Mouse (Mus musculus): ENCODE measurements around the gene Sec61a1. TPM values are rescaled to one million over a fixed set of nuclear protein-coding genes. Genes with fewer than 3 reads are reported as not detected.

Sec61a1 gene
- polyA plus RNA-seq (2015; fragmentation: Illumina TruSeq; extraction: RNeasy Lipid Tissue Mini Kit (QIAGEN cat#74804); ENCODE audit: low read depth, low replicate concordance), result 53.6 TPM

DNA sequence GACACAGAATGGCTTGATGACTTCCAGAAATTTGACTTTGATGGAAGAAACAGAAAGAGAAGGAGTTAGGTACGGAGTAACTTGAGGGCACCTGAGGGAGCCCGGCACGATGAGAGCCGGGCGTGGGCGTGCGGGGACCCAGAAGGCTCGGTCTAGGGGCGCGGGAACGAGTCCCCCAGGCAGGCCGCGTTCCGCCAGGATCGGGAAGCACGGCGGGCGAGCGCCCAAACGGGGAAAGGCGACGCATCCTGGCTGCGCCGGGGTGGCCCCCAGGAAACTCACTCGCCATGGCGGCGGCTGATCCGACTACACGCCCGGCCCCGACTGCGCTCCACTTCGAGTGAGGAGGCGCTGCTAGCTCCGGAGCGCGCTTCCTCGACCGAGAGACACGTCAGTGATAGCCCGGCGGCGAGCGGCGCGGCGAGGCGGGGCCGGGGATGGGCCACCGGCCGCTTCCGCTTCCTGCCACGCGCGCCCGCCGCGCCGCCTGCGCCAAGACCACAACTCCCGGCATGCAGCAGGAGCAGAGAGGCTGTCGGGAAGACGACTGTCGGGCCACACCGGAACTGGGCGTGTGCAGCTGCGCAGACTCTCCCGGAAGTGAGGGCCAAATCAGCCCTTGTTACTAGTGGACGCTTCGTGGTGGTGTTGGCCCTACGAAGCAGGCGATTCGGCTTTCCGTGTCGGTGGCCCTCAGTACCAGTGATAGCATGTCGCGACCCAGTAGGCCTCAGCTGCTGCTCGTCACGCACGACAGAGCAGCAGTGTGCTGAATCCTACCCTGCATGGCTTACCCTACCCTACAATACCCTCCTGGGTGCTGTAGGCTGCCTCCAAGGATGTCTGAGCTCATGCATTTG lies at the start of gene Sec61a1:
TSS of gene Sec61a1 (minus strand) at position 502 of the 860 bp plus-strand sequence.

DNA sequence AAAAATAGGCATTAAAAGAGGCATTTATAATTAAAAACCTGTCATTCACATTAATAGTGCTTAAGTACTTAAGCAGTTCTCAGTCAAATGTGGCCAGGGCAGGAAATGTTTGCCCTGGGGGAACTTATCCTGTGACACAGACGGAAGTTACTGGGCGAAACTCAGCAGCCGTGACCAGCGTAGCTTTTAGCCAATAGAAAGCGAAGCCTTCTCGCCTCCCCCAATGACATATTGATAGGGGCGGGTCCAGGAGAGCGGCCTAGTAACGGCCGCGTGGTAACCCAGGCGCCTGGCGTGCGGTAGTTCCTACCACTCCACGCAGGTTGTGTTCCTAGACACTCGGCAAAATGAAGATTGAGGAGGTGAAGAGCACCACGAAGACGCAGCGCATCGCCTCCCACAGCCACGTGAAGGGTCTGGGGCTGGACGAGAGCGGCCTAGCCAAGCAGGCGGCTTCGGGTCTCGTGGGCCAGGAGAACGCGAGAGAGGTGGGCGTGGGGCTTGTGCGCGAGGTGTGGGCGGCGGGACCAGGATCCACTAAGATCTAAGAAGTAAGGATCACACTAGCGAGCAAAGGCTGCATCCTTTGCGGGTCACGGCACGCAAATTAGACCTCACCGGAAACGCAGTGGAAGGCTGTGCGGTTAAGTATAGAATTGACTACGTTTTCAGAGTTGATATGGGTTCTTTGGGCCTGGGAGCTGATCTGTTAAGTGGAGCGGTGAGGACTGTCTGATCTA lies 53.4 kb downstream of the Sec61a1 start, which contains the start of gene Ruvbl1:
TSS of gene Ruvbl1 (plus strand) at position 229 of the 740 bp plus-strand sequence.

Other genes starting within 250 kb of the Sec61a1 start
- gene Eefsec, start 72.4 kb downstream of the Sec61a1 start, polyA plus RNA-seq (2015; fragmentation: Illumina TruSeq; extraction: RNeasy Lipid Tissue Mini Kit (QIAGEN cat#74804); ENCODE audit: low read depth, low replicate concordance), result 14.0 TPM
- 49.7 TPM for gene Ruvbl1, start 53.5 kb downstream of the Sec61a1 start, polyA plus RNA-seq (2015; fragmentation: Illumina TruSeq; extraction: RNeasy Lipid Tissue Mini Kit (QIAGEN cat#74804); ENCODE audit: low read depth, low replicate concordance)
- 0.73 TPM for gene Kbtbd12, start 119.0 kb upstream of the Sec61a1 start, polyA plus RNA-seq (2015; fragmentation: Illumina TruSeq; extraction: RNeasy Lipid Tissue Mini Kit (QIAGEN cat#74804); ENCODE audit: low read depth, low replicate concordance)
- 137 TPM for gene Mgll, start 205.5 kb upstream of the Sec61a1 start, polyA plus RNA-seq (2015; fragmentation: Illumina TruSeq; extraction: RNeasy Lipid Tissue Mini Kit (QIAGEN cat#74804); ENCODE audit: low read depth, low replicate concordance)

Data from brain, adult 10 weeks (tissue).